Mouse (Mus musculus): ENCODE results near the gene Pomt2. TPM values are rescaled to one million over a fixed set of nuclear protein-coding genes. Genes with fewer than 3 reads are reported as not detected.

The Pomt2 gene
- polyA plus RNA-seq, 2 experiments from 2014 or later, result 0.89 to 1.1 TPM

DNA sequence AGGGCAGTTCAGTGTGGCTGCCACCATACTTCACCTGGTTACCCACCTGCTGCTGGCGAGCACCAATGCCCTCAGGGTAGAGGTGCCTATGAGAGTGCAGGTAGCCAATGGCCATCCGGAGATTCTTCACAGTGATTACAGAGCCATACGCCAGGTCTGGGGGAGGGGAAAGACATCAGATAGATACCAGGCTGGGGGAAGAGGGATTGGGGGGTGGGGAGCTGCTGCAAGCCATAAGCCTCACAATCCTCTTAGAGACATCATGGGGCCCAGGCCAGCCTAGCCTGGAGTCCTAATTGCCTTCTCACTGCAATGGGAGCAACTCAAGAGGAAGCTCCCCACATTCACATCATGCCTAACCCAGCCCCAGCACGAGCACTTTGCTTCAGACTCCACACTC, 20.5 kb downstream of the Pomt2 start:
- ATAC-seq, result no peak

DNA sequence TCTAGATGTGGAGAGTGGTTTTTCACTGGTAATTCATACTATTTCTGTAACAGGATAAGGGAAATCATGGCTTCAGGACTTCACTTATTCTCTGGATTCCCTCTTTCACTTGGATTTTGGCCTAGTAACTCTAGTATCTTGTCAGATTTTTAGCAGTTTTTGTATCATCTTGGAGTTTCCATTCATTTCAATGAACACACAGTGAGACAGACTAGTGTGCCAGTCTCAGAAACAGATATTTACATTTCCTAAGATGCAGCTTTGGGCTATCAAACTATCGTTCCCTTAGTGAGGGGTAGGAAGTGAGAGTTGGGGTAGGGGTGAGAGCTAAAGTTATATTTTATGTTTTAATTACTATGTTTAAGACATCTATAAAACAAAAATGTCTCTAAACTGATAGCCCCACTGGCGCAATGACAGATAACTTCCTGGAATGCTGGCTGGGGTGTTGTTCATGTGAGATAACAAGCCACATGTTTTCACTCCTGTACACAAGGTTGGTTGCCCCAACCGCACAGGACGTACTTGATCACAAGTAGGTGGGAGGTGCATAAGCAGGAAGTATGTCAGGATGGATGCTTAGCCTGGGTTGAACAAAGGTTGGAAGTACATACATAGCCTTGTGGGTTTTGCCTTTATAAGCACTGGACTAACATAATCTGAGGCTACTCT, 25.7 kb downstream of the Pomt2 start:
- ATAC-seq, result no peak

DNA sequence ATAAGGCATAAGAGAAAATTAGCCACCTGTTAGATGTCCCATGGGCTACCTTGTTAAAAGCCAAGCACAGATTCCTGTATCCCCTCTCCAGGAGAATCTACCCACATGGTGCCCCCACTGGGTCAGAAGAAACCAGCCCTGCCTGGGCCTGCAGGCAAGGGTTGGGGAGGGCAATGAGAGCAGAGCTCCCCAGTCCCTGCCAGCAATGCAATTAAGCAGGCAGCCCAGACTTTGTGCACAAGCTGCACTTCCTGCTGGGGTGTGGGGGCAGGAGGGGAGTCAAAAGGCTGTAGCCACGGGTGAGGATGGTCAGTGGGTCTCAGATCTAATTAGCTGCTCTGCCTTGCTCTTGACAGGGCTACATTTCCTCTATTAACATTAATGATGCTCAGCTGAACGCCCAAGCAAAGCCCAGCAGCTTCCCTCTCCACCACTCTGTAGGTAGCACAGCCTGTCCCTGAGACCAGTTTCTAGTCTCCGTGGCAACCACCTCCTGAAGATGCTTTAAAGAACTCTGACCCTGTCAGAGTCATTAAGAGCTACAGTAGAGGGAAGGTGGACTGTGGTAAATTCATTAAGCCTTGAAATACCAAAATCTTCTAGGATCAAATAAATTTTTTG, 40.3 kb downstream of the Pomt2 start:
- no peak for ATAC-seq

GRCm38 (mm10) chr12:87104796-87105195, 43.0 kb downstream of the Pomt2 start:
- no peak for ATAC-seq

DNA sequence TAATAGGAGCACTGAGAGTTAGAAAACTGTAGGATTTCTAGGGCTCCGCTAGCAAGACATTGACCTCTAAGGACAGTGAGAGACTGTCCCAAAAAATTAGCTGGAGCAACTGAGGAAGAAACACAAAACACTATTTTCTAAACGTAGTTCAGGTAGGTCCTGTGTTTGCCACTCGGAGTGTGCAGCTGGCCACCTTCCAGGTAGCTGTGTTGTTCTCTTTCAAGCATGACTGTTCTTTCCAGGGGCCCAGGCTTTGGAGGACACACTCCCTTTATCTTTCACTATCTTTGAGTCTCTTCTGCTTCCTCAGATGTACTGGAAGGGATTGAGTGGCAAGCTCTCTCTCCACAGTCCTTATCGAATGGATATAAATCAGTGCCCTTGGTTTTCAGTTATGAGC, 44.3 kb downstream of the Pomt2 start:
- no peak for ATAC-seq

DNA sequence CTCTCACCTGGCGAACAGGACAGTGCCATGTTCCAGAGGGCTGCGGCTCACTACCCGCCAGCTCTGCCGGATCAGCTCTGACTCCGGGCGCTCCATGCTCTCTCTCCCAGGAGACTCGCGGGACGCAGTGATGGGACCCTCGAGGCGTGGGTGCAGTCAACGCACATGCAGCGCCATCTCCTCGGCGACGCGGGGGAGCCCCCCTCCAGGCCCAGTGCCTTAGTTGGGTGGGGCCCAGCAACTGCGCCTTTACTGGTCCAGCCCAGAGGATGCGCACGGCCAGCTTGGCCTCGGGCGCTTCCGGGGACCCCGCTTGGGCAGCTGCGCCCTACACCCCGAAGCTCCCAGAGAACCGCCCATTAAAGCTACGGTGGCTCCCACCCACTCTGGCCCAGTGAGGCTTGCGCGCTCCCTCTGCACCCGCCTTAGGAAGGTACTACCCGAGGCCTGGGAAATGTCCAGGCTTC, 45.6 kb downstream of the Pomt2 start, which contains the start of gene Ngb:
Gene Ngb (minus strand): TSS at position 375 of the 467 bp plus-strand sequence.
- ATAC-seq, result no peak

DNA sequence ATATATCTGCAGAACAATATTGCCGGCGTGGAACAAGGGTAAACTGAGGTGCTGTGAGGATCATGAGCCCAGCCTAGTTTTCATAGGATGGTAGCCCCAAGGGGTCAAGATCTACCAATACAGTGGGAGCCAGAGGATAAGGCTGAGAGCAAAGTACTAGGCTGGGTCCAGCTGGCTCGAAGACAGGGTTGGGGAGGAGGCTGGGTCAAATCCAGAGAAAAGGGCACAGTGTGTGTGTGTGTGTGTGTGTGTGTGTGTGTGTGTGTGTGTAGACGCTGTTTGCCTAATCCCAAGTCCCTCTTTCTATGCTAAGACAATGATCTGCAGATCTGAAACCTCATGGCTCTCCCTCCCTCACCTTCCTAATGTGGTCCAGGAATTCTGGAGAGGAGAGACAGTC, 47.4 kb downstream of the Pomt2 start:
- no peak for ATAC-seq

GRCm38 (mm10) chr12:87093671-87094070, 54.1 kb downstream of the Pomt2 start:
- no peak for ATAC-seq

DNA sequence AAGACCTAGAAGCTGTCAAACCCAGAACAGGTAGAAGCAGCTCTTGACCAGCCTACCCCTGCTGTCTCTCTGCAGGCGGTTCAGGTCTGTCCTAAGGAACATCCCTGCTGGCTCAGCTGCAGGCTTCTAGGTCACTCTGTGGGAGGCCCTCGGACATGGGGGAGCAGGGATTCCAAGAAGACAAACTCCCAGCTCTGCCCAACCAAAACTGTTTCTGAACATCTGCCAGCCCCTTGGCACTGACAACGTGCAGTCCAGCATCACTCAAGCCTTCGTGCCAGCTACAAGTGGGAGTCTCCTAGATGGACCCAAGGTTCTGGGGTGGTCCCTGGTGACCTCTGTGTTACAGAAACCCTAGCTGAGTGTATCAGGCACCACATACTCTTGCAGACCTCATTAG, 54.5 kb downstream of the Pomt2 start:
- no peak for ATAC-seq

DNA sequence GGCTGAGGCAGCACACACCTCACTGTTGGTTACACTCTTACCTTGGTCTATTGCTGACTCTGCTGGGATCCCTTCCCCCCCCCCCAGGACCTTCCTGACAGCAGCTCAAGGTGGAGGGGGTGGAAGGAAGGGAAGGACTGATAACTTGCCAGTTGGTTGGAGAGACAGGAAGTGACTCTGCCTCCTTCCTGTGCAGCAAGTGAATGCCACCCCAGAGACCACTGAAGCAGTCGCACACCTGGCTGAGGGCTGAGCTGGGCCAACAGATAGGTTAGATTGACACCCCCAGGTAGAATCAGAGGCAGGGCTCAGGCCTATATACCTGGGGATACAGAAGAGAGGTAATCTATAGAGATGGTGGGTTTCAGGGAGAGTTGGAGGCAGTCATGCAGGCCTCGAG, 55.9 kb downstream of the Pomt2 start:
- no peak for ATAC-seq

- ATAC-seq, result no peak
Measured at GRCm38 (mm10) chr12:87089701-87090100, 58.1 kb downstream of the Pomt2 start.

- ATAC-seq, result no peak
Measured at GRCm38 (mm10) chr12:87089255-87089654, 58.5 kb downstream of the Pomt2 start.

- ATAC-seq, result no peak
Measured at GRCm38 (mm10) chr12:87088331-87088730, 59.4 kb downstream of the Pomt2 start.

DNA sequence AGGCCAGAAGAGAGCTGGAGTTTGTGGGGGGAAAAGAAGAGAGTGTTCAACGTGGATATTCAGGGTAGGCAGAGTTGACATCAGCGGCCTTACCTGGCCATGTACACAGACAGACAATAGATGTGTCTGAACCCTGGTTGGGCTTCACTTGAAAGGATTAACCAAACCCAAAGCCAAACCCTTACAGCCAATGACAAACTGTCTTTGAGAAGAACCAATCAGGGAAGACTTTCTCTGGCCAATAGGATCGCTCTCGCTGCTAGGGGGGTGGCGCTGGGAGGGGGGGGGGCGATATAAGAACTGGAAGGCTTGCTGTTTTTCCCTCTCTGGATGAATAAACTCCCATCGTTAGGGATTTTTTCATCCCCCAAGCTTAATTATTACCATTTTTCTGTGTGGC, 60.5 kb downstream of the Pomt2 start:
- ATAC-seq, result no peak

DNA sequence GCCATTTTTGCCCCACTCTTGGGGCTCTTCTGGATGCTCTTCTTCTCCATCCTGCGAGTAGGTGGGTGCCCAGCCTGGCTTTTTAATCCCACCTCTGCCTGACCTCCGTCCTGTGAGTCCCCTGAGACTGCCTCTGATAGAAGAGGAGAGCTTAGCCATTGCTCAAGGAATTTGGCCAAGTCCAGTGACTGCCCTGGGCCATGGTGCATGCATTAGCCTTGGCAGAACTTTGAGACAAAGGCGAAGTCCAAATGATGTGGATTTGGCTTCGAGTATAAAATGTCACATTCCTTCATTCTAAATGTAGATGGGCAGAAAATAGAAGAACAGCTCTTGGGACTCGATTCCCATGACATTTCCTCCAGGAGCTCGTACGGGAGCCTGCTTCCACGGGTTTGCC, 65.0 kb downstream of the Pomt2 start:
- ATAC-seq, result no peak

DNA sequence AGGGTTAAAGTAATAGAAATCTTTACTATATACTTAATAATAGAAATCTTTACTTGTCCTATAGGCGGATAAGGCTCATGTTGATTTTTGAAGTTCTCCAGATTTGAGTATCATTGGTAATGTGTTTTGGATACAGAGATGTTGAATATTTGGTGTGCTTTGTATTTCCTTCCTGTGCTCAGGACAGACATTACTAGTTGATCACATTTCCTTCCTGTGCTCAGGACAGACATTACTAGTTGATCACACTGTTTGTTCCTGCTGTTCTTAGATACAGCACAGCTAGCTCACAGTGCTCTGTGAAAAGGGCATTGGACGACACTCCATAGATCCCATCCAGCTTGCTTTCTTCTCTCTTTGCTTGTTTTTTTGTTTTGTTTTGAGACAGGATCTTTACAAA, 71.2 kb downstream of the Pomt2 start:
- no peak for ATAC-seq

GRCm38 (mm10) chr12:87070520-87070919, 77.2 kb downstream of the Pomt2 start:
- no peak for ATAC-seq

GRCm38 (mm10) chr12:87066429-87066828, 81.3 kb downstream of the Pomt2 start:
- no peak for ATAC-seq

- ATAC-seq, result no peak
Measured at GRCm38 (mm10) chr12:87065446-87065845, 82.3 kb downstream of the Pomt2 start.

DNA sequence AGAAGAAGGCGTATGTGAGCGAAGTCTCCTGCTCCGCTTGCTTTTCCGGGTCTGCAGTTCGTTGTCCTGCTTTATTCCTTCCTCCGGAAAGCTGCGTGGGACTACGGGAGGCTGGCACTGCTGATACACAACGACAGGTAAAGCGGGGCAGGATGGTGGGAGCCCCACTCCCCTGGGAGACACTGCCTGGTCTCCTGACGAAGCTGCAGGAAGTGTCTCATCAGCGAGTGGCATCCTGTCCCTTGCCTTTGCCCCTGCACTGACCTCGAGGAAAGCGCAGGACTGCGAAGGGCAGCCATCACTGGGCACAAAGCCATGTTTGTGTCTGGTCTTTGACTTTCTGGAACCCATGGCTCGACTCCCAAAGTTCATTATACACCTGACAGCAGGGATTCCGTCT, 90.7 kb downstream of the Pomt2 start:
- ATAC-seq, result no peak

Data from CD4-positive, CD25-positive, alpha-beta regulatory T cell, adult 4 months (primary cell).